Mouse (Mus musculus) megakaryocyte, embryonic 14.5 days (primary cell): Measurements from ENCODE around the gene Nrg4.

ENCODE experiments used
- FLI1 ChIP-seq: IDR thresholded peaks from 2 replicates; pipeline ENCODE4 v1.6.1; 2012; ENCODE audit warnings: low read length, inconsistent platforms, mixed read lengths
- GATA1 ChIP-seq: IDR thresholded peaks from 3 replicates; pipeline ENCODE4 v1.6.1; 2012; ENCODE audit warnings: mixed read lengths, low read length, inconsistent platforms, borderline replicate concordance

- TF ChIP-seq FLI1 (no peak), GATA1 (no peak)
Observed at GRCm38 (mm10) chr9:55328151-55328918, 1.7 kb upstream of the Nrg4 start.
